Mouse (Mus musculus): ENCODE results near the gene Spag9.

GRCm38 (mm10) chr11:94122341-94123030 is 126.6 kb downstream of the Spag9 start:
- TF ChIP-seq GATA1 (IDR thresholded peaks at IDR 0.05; ENCODE audit: low read length), result no peak
- no peak for TF ChIP-seq TAL1 (IDR thresholded peaks at IDR 0.05; ENCODE audit: low read length)

Measured in erythroblast, embryonic 14.5 days (primary cell).